Mouse (Mus musculus) cerebellum, adult 2 months (tissue): ENCODE results near the gene Aimp2. TPM values are rescaled to one million over a fixed set of nuclear protein-coding genes. Genes with fewer than 3 reads are reported as not detected.

ENCODE experiments used
- DNase-seq, 2 experiments: peaks; one replicate each; pipeline ENCODE4 v3.0.0; 2021
- H3K27ac ChIP-seq: fragments of 200-500 bp; 2 replicates; pipeline ENCODE4 v1.5.1; 2012; ENCODE audit warnings: low read length, control low read depth, inconsistent platforms; ENCODE audit not compliant: insufficient read depth
- H3K27me3 ChIP-seq: fragments of 200-500 bp; 2 replicates; pipeline ENCODE4 v1.6.1; 2012; ENCODE audit warnings: inconsistent platforms, mild to moderate bottlenecking, low read length, moderate library complexity; ENCODE audit not compliant: control insufficient read depth, insufficient read depth
- H3K4me1 ChIP-seq: fragments of 200-500 bp; 2 replicates; pipeline ENCODE4 v1.6.1; 2011; ENCODE audit warnings: low read length; ENCODE audit not compliant: control insufficient read depth, insufficient read depth
- H3K4me3 ChIP-seq: fragments of 200-500 bp; replicated peaks from 2 replicates; pipeline ENCODE3; 2011; ENCODE audit warnings: mild to moderate bottlenecking, low read depth, low read length, control low read depth; ENCODE audit not compliant: insufficient read depth
- CTCF ChIP-seq: fragments of 200-500 bp; IDR thresholded peaks from 2 replicates; pipeline ENCODE4 v1.5.1; 2011; ENCODE audit warnings: low read depth, mild to moderate bottlenecking, control low read depth, low read length, moderate library complexity, borderline replicate concordance; ENCODE audit not compliant: insufficient read depth
- POLR2A ChIP-seq: fragments of 200-500 bp; IDR thresholded peaks from 2 replicates; pipeline ENCODE4 v1.6.1; 2011; ENCODE audit warnings: low read length, control low read depth, borderline replicate concordance; ENCODE audit not compliant: insufficient read depth
- WGBS: fragments of 180-500 bp; shearing (Covaris S2); methylation state at CpG from one replicate; pipeline ENCODE4 v1.1.7; 2018; 5-methylcytosine and 5-hydroxymethylcytosine counted together
- polyA plus RNA-seq: library from polyadenylated mRNA; depleted of rRNA; stranded (reverse); fragments of >200 nt; gene quantifications from 2 replicates; pipeline ENCODE4 v1.2.3, GENCODE M21; 2012; rRNA removed

Aimp2 gene
- polyA plus RNA-seq, 1 experiment: 50.2 TPM

DNA sequence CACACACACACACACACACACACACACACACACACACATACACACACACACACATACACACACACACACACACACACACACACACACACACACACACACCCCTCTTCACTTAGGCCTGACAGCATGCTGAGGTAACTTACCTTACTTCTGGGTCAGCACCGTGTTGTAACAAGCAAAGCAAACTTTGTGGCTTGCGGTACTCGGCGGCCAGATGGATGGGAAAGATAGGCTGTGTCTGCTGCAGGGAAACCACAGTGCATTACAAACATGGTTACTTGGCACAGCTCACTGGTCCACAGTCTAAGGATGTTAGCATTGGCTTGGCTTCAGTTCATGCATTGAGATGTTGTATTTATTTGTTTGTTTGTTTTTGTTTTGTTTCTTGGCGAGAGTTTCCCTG lies 16.3 kb downstream of the Aimp2 start:
- Histone ChIP-seq H3K4me1 (no peaks in the 10 kb centered on the region), H3K4me3 (no peak overlapping the region), H3K27ac (no peak overlapping the region), H3K27me3 (no peaks in the 10 kb centered on the region)
- no peak for TF ChIP-seq POLR2A
- TF ChIP-seq CTCF: no peak
- WGBS: 68% methylated on average over 5 of the region's 5 CpGs
- DNase-seq: no peak

DNA sequence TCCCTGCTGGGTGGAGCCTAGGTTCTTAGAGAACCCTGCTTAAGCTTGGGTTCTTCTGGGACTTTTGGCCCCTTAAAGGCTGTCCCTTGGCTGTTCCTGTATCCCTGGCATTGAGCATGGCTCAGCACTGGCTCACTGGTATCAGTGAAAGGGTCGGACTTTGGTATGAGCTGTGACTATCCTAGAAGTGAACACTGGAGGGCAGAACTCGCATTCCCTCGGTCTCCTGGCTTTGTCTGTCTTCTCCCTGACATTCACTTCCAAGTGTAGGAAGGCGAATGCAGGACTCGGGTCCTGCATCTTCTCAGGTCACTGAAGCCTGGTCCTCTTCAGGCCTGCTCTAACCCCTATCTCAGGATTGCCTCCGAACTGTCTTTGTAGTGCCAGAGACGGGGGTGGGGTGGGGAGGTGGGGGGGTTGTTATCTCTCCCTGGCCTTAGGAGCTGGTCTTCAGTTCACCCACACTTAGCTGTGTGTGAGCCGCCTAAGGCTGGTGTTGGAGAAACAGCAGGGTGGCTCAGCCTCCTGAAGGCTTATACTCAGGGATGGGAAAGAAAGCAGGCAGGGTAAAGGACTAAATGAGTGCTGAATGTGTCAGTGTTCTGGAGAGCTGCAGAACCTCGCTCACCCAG lies 17.3 kb downstream of the Aimp2 start:
- Histone ChIP-seq H3K27me3 (no peaks in the 10 kb centered on the region), H3K4me3 (no peak overlapping the region), H3K27ac (no peak overlapping the region), H3K4me1 (no peaks in the 10 kb centered on the region)
- WGBS: 70% methylated on average over 9 of the region's 9 CpGs
- no peak for DNase-seq
- no peak for TF ChIP-seq CTCF
- no peak for TF ChIP-seq POLR2A

DNA sequence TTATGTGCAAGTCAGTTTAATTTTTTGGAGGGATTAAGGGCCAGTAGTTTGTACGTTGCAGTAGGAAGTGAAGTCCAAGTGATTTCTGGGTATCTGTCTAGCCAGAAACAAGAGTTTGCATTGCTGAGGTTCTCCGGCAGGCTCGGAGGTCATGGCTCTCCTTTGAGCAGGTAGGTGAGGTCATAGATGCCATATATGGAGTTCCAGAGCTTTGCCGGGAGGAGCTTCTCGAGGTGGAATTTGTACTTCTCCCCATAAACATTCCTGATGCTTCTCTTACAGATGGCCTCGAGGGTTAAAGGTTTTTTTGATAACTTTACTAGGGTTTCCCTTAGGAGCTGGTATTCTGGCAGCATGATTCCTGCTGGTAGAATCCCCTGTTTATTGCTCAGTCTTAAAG lies 18.9 kb downstream of the Aimp2 start:
- no peak for DNase-seq
- TF ChIP-seq POLR2A (no peak), CTCF (no peak)
- no peak overlapping the region for H3K4me3 ChIP-seq
- no peaks in the 10 kb centered on the region for H3K4me1 ChIP-seq
- no peaks in the 10 kb centered on the region for H3K27me3 ChIP-seq
- H3K27ac ChIP-seq: no peak overlapping the region
- WGBS: 88% methylated on average over 6 of the region's 6 CpGs

DNA sequence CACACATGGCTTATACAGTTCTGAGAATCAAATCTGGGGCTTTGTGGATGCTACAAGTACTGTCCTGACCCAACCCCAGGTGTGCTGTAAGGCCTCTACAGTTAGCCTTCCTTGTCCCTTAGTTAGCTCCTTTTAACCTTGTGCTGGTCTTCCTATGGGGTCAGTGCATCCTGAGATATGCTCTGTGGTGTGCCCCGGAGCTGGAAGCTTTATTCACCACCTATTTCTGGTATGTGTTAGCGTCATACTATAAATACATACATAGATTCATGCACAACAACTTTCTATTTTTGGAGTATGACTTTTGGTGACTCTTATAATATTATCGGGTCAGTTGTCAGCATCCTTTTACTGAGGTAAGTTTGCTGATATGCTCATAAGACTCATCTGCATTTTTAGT lies 24.4 kb downstream of the Aimp2 start:
- TF ChIP-seq CTCF (no peak), POLR2A (no peak)
- Histone ChIP-seq H3K27me3 (no peaks in the 10 kb centered on the region), H3K4me3 (no peak overlapping the region), H3K27ac (no peak overlapping the region), H3K4me1 (no peaks in the 10 kb centered on the region)
- no peak for DNase-seq
- WGBS: 98% methylated on average over 3 of the region's 3 CpGs

DNA sequence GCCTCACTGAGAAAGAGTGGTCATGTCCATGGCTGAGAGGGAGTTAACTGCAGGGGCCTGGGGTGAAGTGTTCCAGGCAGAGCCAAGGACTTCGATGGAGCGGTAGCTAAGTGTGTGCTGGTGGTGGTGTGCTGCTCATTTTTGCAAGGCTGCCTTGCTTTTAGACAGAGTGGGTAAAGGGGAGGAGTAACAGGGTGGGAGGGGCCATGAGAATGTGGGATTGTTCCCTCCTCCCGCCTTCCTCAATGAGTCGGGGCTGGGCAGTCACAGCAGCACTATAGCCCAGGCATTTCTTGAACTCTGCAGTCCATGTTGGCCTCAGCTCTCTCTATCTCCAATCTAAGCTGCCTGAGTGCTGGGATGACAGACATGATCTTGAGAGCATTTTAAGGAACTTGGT lies 35.1 kb downstream of the Aimp2 start:
- Histone ChIP-seq H3K27me3 (no peaks in the 10 kb centered on the region), H3K27ac (no peak overlapping the region), H3K4me1 (no peaks in the 10 kb centered on the region), H3K4me3 (no peak overlapping the region)
- 69% methylated on average over 4 of the region's 4 CpGs for WGBS
- TF ChIP-seq POLR2A (no peak), CTCF (no peak)
- DNase-seq: no peak

DNA sequence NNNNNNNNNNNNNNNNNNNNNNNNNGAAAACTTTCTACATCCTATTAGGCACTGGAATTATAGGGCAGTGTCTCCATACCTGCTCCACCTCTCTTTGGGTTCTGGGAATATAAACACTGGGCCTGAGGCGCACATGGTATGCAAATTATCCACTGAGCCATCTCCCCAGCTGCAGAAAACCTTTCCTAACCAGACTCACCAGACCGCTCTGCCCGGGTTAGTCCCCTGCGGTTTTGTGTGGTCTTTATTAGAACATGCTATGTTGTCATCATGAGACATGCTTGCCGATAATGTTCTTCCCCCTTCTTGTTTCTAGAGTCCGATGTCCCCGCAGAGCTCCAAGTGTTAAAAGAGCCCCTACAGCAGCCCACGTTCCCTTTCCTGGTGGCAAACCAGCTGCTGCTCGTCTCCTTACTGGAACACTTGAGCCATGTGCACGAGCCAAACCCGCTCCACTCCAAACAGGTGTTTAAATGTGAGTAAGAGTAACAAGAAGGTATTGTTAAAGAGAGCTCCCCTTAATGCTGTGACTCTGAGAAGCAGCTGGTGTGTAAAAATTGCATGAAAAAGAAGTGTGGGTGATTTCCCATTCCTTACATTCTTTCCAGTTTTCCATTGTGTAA lies 38.0 kb downstream of the Aimp2 start:
- Histone ChIP-seq H3K4me3 (no peak overlapping the region), H3K27me3 (no peaks in the 10 kb centered on the region), H3K4me1 (no peaks in the 10 kb centered on the region), H3K27ac (no peak overlapping the region)
- TF ChIP-seq CTCF (no peak), POLR2A (no peak)
- 83% methylated on average over 11 of the region's 11 CpGs for WGBS
- no peak for DNase-seq

Other genes starting within 250 kb of the Aimp2 start
- gene Usp42, start 177.6 kb downstream of the Aimp2 start, polyA plus RNA-seq: 12.9 and 13.9 TPM in 2 replicates
- 40.5 and 40.9 TPM in 2 replicates for gene Eif2ak1, start 92.1 kb downstream of the Aimp2 start, polyA plus RNA-seq
- gene Ankrd61, start 12.2 kb downstream of the Aimp2 start, polyA plus RNA-seq: 0.29 and 0.44 TPM in 2 replicates
- 17.2 and 18.5 TPM in 2 replicates for gene Pms2, start 117 bp upstream of the Aimp2 start, polyA plus RNA-seq
- 3.3 and 3.4 TPM in 2 replicates for gene Gm42421, start 18.3 kb upstream of the Aimp2 start, polyA plus RNA-seq
- gene Rsph10b, start 23.2 kb upstream of the Aimp2 start, polyA plus RNA-seq: 11.7 and 12.9 TPM in 2 replicates
- gene Ccz1, start 105.0 kb upstream of the Aimp2 start, polyA plus RNA-seq: 42.6 and 45.6 TPM in 2 replicates
- gene Ocm, start 116.8 kb upstream of the Aimp2 start, polyA plus RNA-seq: not detected in 2 replicates
- 37.9 and 38.8 TPM in 2 replicates for gene Lmtk2, start 190.6 kb upstream of the Aimp2 start, polyA plus RNA-seq